Mouse (Mus musculus) lung, adult 2 months (tissue): ENCODE measurements around the gene Gm20696. TPM values are rescaled to one million over a fixed set of nuclear protein-coding genes. Genes with fewer than 3 reads are reported as not detected.

Source experiments
- DNase-seq: peaks from one replicate; pipeline ENCODE4 v3.0.0; 2022
- H3K4me1 ChIP-seq: fragments of 200-500 bp; 2 replicates; pipeline ENCODE4 v1.6.1; 2011; ENCODE audit warnings: low read length; ENCODE audit not compliant: control insufficient read depth, insufficient read depth
- H3K4me3 ChIP-seq: fragments of 200-500 bp; replicated peaks from 2 replicates; pipeline ENCODE3; 2011; ENCODE audit warnings: low read depth, mild to moderate bottlenecking, control low read depth, low read length; ENCODE audit errors: extremely low read depth
- CTCF ChIP-seq: fragments of 200-500 bp; IDR thresholded peaks from 2 replicates; pipeline ENCODE4 v1.5.1; 2011; ENCODE audit warnings: mild to moderate bottlenecking, low read length, control low read depth; ENCODE audit not compliant: insufficient read depth
- POLR2A ChIP-seq: fragments of 200-500 bp; IDR thresholded peaks from 2 replicates; pipeline ENCODE4 v1.6.1; 2011; ENCODE audit warnings: low read depth, mild to moderate bottlenecking, control low read depth, low read length, borderline replicate concordance; ENCODE audit errors: extremely low read depth
- WGBS: fragments of 180-500 bp; shearing (Covaris S2); methylation state at CpG from one replicate; pipeline ENCODE4 v1.1.7; 2018; 5-methylcytosine and 5-hydroxymethylcytosine counted together
- polyA plus RNA-seq: library from polyadenylated mRNA; depleted of rRNA; stranded (reverse); fragments of >200 nt; gene quantifications from 2 replicates; pipeline ENCODE4 v1.2.3, GENCODE M21; 2012; rRNA removed

The Gm20696 gene
- polyA plus RNA-seq, 1 experiment, result 1.4 TPM

- no peak overlapping the region for H3K4me3 ChIP-seq
- TF ChIP-seq CTCF, result no peak
- no peak for TF ChIP-seq POLR2A
- H3K4me1 ChIP-seq, result no peaks in the 10 kb centered on the region; the same call in 1 of the 2 replicates
- 51% methylated on average over 2 of the region's 2 CpGs for WGBS
- no peak for DNase-seq
Measured at GRCm38 (mm10) chr6:99217846-99218245, 448.8 kb downstream of the Gm20696 start.

- Histone ChIP-seq H3K4me3 (no peak overlapping the region), H3K4me1 (no peaks in the 10 kb centered on the region; the same call in 1 of the 2 replicates)
- 86% methylated on average over 7 of the region's 7 CpGs for WGBS
- DNase-seq, result no peak
- TF ChIP-seq CTCF (no peak), POLR2A (no peak)
Measured at GRCm38 (mm10) chr6:99217155-99217554, 449.4 kb downstream of the Gm20696 start.

- no peaks in the 10 kb centered on the region; the same call in 1 of the 2 replicates for H3K4me1 ChIP-seq
- no peak for DNase-seq
- 80% methylated on average over 4 of the region's 4 CpGs for WGBS
- TF ChIP-seq POLR2A, result no peak
- no peak for TF ChIP-seq CTCF
- H3K4me3 ChIP-seq, result no peak overlapping the region
Measured at GRCm38 (mm10) chr6:99212461-99212860, 454.1 kb downstream of the Gm20696 start.

GRCm38 (mm10) chr6:99211663-99212333 is 454.8 kb downstream of the Gm20696 start:
- no peaks in the 10 kb centered on the region; the same call in 1 of the 2 replicates for H3K4me1 ChIP-seq
- no peak for TF ChIP-seq POLR2A
- TF ChIP-seq CTCF, result no peak
- WGBS, result 68% methylated on average over 5 of the region's 5 CpGs
- H3K4me3 ChIP-seq, result no peak overlapping the region
- no peak for DNase-seq

GRCm38 (mm10) chr6:99210161-99210560 is 456.4 kb downstream of the Gm20696 start:
- 68% methylated on average over 7 of the region's 7 CpGs for WGBS
- no peak for DNase-seq
- H3K4me1 ChIP-seq, result no peaks in the 10 kb centered on the region; the same call in 1 of the 2 replicates
- TF ChIP-seq CTCF (no peak), POLR2A (no peak)
- H3K4me3 ChIP-seq, result no peak overlapping the region

Other genes with a start within 250 kb of the Gm20696 start
- gene Foxp1, start 144.1 kb downstream of the Gm20696 start, polyA plus RNA-seq, result 135 and 169 TPM in 2 replicates
- gene Eif4e3, start within 50 bp of the Gm20696 start, polyA plus RNA-seq, result 10.8 and 15.2 TPM in 2 replicates
- 3.0 and 4.2 TPM in 2 replicates for gene Gpr27, start 25.9 kb upstream of the Gm20696 start, polyA plus RNA-seq
- gene Prok2, start 59.6 kb upstream of the Gm20696 start, polyA plus RNA-seq, result not detected in 2 replicates